Mouse (Mus musculus): ENCODE measurements at regions not wholly inside any gene's neighbourhood (a gene's known extent, or its start where the extent isn't known, plus 50 kb on each side); places are given as distances from the start of the nearest gene placed in this dataset.
"Not testable (repeated sequence)": the region's sequence is repeated elsewhere in the genome, so short reads cannot be mapped to it uniquely, and the experiment has no call there.

DNA sequence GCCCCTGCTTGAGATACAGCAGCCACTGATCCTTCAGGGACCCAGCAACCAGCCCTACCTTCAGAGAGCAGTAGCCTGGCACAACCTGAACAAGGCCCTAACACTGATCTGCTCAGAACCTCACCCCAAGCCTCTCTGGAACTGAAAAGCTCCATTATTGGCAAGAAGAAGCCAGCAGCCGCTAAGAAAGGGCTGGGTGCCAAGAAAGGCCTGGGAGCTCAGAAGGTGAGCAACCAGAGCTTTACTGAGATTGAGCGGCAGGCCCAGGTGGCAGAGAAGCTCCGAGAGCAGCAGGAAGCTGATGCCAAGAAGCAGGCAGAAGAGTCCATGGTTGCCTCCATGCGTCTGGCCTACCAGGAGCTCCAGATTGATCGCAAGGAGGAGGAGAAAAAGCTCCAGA, 74.4 kb upstream of the Oxtr start:
- WGBS = 7% methylated on average over 5 of the region's 5 CpGs
- not testable (repeated sequence) for H3K4me3 ChIP-seq (replicated peaks; ENCODE audit: insufficient read depth, low read depth, low read length); H3K27ac ChIP-seq (ENCODE audit: insufficient read depth, low read length); H3K27me3 ChIP-seq (ENCODE audit: control insufficient read depth, insufficient read depth, low read length); H3K4me1 ChIP-seq (ENCODE audit: control insufficient read depth, insufficient read depth, low read length)
- peak; percentile 70 to 81 for DNase-seq

DNA sequence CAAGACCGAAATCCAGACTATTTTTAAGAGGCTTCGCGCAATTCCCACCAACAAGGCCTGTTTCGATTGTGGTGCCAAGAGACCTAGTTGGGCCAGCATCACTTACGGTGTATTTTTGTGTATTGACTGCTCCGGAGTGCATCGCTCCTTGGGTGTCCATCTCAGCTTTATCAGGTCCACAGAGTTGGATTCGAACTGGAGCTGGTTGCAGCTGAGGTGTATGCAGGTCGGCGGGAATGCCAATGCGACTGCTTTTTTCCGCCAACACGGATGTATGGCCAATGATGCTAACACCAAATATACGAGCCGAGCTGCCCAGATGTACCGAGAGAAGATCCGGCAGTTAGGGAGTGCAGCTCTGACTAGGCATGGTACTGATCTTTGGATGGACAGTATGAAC, 73.9 kb upstream of the Oxtr start:
- not testable (repeated sequence) for H3K4me3 ChIP-seq (replicated peaks; ENCODE audit: insufficient read depth, low read depth, low read length); H3K27me3 ChIP-seq (ENCODE audit: control insufficient read depth, insufficient read depth, low read length); H3K4me1 ChIP-seq (ENCODE audit: control insufficient read depth, insufficient read depth, low read length); H3K27ac ChIP-seq (ENCODE audit: insufficient read depth, low read length); DNase-seq
- 93% methylated on average over 17 of the region's 17 CpGs for WGBS

DNA sequence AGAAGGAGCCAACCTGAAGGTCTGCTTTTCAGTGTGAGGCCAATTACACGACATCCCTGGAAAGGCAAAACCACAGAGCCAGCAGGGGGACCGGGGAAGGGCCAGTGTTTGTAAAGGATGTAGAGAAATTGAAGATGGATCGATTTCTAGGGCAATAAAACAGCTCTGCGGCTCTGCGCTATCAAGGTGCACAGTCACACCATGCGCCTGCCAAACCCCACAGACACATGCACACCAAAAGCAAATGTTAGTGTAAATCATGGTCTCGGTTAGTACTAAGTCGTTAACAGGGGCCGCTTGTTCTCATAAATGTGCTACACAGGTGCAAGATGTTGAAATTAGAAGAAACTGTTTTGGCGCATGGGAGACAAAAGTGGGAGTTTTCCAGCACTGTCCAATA, 72.3 kb upstream of the Oxtr start:
- 75% methylated on average over 10 of the region's 10 CpGs for WGBS
- TF ChIP-seq POLR2A (IDR thresholded peaks at IDR 0.05; ENCODE audit: borderline replicate concordance, insufficient read depth, low read length) (no peak), CTCF (IDR thresholded peaks at IDR 0.05; ENCODE audit: borderline replicate concordance, insufficient read depth, low read depth, low read length) (no peak)
- H3K27me3 ChIP-seq (ENCODE audit: control insufficient read depth, insufficient read depth, low read length) = no peaks in the 10 kb centered on the region
- H3K4me1 ChIP-seq (ENCODE audit: control insufficient read depth, insufficient read depth, low read length) = peaks cover 4% of the 10 kb centered on the region; the same call in 1 of the 2 replicates
- no peak for DNase-seq
- H3K27ac ChIP-seq (ENCODE audit: insufficient read depth, low read length) = no peak overlapping the region
- no peak overlapping the region for H3K4me3 ChIP-seq (replicated peaks; ENCODE audit: insufficient read depth, low read depth, low read length)

DNA sequence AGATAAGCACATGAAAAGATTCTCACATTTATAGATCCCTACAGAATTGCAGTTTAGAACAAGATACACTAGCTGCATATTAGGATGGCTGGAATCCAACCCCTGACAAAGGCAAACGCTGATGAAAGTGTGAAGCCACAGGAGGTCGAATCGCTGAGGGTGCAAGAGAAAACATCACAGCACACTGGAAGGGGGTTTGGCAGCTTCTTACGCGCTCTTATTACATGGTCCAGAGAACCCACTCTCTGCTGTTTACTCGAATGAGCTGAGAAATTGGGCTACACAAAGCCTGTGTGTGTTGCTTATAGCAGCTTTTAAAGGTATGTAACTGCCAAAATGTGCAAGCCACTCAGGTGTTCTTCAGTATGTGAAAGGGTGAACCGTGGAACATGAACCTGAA, 71.8 kb upstream of the Oxtr start:
- peaks cover 4% of the 10 kb centered on the region; the same call in 1 of the 2 replicates for H3K4me1 ChIP-seq (ENCODE audit: control insufficient read depth, insufficient read depth, low read length)
- H3K27me3 ChIP-seq (ENCODE audit: control insufficient read depth, insufficient read depth, low read length) = no peaks in the 10 kb centered on the region
- H3K4me3 ChIP-seq (replicated peaks; ENCODE audit: insufficient read depth, low read depth, low read length) = no peak overlapping the region
- DNase-seq = no peak
- no peak overlapping the region for H3K27ac ChIP-seq (ENCODE audit: insufficient read depth, low read length)
- 29% methylated on average over 7 of the region's 7 CpGs for WGBS
- TF ChIP-seq CTCF (IDR thresholded peaks at IDR 0.05; ENCODE audit: borderline replicate concordance, insufficient read depth, low read depth, low read length) (no peak), POLR2A (IDR thresholded peaks at IDR 0.05; ENCODE audit: borderline replicate concordance, insufficient read depth, low read length) (no peak)

DNA sequence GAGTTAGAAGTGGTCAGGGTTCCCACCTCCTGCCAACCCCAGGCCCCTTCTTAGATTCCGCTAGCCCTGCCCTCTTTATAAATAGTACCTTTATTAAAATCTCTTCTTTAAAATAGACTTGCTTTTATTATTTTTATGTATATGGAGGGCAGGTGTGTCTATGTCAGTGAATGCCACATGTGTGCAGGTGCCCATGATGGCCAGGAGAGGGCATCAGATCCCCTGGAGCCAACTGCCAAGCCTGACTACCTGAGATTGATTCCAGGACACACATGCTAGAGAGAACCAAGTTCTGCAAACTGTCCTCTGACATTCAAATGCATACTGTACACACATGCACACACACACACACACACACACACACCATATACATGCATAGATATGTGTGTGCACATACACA, 69.8 kb upstream of the Oxtr start:
- DNase-seq = no peak
- H3K27ac ChIP-seq (ENCODE audit: insufficient read depth, low read length) = no peak overlapping the region
- no peak overlapping the region for H3K4me3 ChIP-seq (replicated peaks; ENCODE audit: insufficient read depth, low read depth, low read length)
- peaks cover 4% of the 10 kb centered on the region; the same call in 1 of the 2 replicates for H3K4me1 ChIP-seq (ENCODE audit: control insufficient read depth, insufficient read depth, low read length)
- WGBS = 95% methylated on average over 1 of the region's 1 CpGs
- no peaks in the 10 kb centered on the region for H3K27me3 ChIP-seq (ENCODE audit: control insufficient read depth, insufficient read depth, low read length)
- no peak for TF ChIP-seq CTCF (IDR thresholded peaks at IDR 0.05; ENCODE audit: borderline replicate concordance, insufficient read depth, low read depth, low read length)
- no peak for TF ChIP-seq POLR2A (IDR thresholded peaks at IDR 0.05; ENCODE audit: borderline replicate concordance, insufficient read depth, low read length)

DNA sequence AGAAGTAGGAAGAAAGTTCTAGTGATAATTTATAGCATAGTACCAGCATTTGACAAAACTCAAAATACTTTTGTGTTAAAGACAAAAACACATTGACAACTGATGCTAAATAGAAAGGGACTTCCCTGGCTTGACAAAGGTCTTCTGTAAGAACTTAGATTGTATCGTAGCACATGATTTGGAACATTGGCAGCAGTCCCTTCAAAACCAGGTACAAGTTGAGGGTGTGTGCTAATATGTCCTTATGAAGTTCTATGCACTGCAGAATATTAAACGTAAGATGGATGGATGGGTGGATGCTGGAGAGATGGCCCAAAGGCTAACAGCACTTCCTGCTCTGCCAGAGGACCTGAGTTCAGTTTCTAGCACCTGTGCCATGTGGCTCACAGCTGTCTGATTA, 67.8 kb upstream of the Oxtr start:
- no peak for TF ChIP-seq CTCF (IDR thresholded peaks at IDR 0.05; ENCODE audit: borderline replicate concordance, insufficient read depth, low read depth, low read length)
- TF ChIP-seq POLR2A (IDR thresholded peaks at IDR 0.05; ENCODE audit: borderline replicate concordance, insufficient read depth, low read length) = no peak
- DNase-seq = no peak
- H3K27ac ChIP-seq (ENCODE audit: insufficient read depth, low read length) = no peak overlapping the region
- 91% methylated on average over 2 of the region's 2 CpGs for WGBS
- H3K27me3 ChIP-seq (ENCODE audit: control insufficient read depth, insufficient read depth, low read length) = no peaks in the 10 kb centered on the region
- H3K4me1 ChIP-seq (ENCODE audit: control insufficient read depth, insufficient read depth, low read length) = peaks cover 2% of the 10 kb centered on the region; the same call in 1 of the 2 replicates
- no peak overlapping the region for H3K4me3 ChIP-seq (replicated peaks; ENCODE audit: insufficient read depth, low read depth, low read length)

DNA sequence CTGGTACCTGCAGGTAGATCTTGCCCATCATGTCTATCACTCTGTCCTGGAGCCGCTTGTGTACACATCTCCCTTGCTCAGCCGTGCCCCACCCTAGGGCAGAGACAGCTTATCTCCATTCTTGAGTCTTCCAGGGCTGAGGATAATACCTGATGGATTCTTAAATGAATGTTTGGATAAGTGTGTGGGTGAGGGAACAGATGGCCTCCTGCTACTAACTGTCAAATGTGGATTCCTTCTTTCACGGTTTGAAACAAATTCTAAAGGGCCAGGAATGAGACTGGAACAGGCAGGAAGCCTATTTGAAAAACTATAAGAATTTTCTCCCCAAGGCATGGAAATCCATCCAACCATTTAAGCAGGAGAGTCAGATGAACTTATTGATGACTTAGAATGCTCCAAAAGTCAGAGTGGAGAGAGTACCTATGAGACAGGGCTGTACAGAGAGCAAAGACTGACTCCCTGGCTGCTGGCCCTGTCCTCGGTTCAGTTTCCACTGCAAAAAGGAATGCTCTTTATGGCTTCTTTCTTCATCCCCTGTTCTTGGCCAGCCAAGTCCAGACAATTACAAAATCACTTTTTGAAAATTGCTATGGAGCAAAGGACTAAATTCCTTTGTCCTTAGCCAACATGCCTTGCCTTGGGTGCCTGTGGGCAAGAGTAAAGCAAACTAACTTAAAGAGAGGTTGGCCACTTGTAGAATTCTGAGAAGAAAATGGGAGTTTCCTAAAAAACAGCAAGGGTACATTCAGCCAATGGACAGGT, 66.8 kb upstream of the Oxtr start:
- Histone ChIP-seq H3K27me3 (ENCODE audit: control insufficient read depth, insufficient read depth, low read length) (no peaks in the 10 kb centered on the region), H3K4me1 (ENCODE audit: control insufficient read depth, insufficient read depth, low read length) (peaks cover 2% of the 10 kb centered on the region; the same call in 1 of the 2 replicates), H3K27ac (ENCODE audit: insufficient read depth, low read length) (no peak overlapping the region), H3K4me3 (replicated peaks; ENCODE audit: insufficient read depth, low read depth, low read length) (no peak overlapping the region)
- TF ChIP-seq POLR2A (IDR thresholded peaks at IDR 0.05; ENCODE audit: borderline replicate concordance, insufficient read depth, low read length) (no peak), CTCF (IDR thresholded peaks at IDR 0.05; ENCODE audit: borderline replicate concordance, insufficient read depth, low read depth, low read length) (no peak)
- 72% methylated on average over 4 of the region's 4 CpGs for WGBS
- DNase-seq = no peak

DNA sequence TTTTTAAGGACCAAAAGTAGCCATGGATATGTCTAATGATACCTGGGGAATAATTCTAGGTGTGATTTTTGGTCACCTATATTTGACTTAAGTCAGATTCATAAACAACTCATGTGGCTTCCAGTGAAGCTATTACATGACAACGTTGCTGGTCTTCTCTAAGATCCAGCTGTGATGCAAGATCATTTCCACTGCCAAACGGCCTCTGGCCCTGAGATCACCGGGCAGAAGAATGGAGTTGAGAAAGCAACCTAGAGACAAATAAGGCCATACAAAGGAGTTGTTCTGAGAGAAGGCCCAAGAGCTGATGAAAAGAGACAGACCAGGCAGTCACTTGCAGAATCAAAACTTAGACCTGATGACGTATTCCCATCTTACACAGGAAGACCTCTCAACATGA, 64.3 kb upstream of the Oxtr start:
- no peak overlapping the region for H3K4me3 ChIP-seq (replicated peaks; ENCODE audit: insufficient read depth, low read depth, low read length)
- no peak for TF ChIP-seq CTCF (IDR thresholded peaks at IDR 0.05; ENCODE audit: borderline replicate concordance, insufficient read depth, low read depth, low read length)
- WGBS = 93% methylated on average over 4 of the region's 4 CpGs
- no peaks in the 10 kb centered on the region for H3K27me3 ChIP-seq (ENCODE audit: control insufficient read depth, insufficient read depth, low read length)
- H3K27ac ChIP-seq (ENCODE audit: insufficient read depth, low read length) = no peak overlapping the region
- H3K4me1 ChIP-seq (ENCODE audit: control insufficient read depth, insufficient read depth, low read length) = no peaks in the 10 kb centered on the region
- DNase-seq = no peak
